Mouse (Mus musculus) spleen, adult 2 months (tissue): ENCODE measurements around the gene Bcl2l11. TPM values are rescaled to one million over a fixed set of nuclear protein-coding genes. Genes with fewer than 3 reads are reported as not detected.
"Not testable (repeated sequence)": the region's sequence is repeated elsewhere in the genome, so short reads cannot be mapped to it uniquely, and the experiment has no call there.

ENCODE experiments used
- DNase-seq, 2 experiments: peaks; one replicate each; pipeline versions ENCODE4 v3.0.0 to v3.0.0-alpha.2; 2012 to 2021; ENCODE audit warnings: low spot score in 2 of 2, low read depth in 1 of 2
- H3K27ac ChIP-seq: fragments of 200-500 bp; 2 replicates; pipeline ENCODE4 v1.5.1; 2012; ENCODE audit warnings: low read length, inconsistent platforms; ENCODE audit not compliant: insufficient read depth
- H3K27me3 ChIP-seq: fragments of 200-500 bp; 2 replicates; pipeline ENCODE4 v1.6.1; 2012; ENCODE audit warnings: mild to moderate bottlenecking, moderate library complexity, low read length, inconsistent platforms; ENCODE audit not compliant: control insufficient read depth, insufficient read depth
- H3K36me3 ChIP-seq: fragments of 200-500 bp; 2 replicates; pipeline ENCODE4 v1.6.1; 2012; ENCODE audit warnings: mild to moderate bottlenecking, low read length, inconsistent platforms; ENCODE audit not compliant: control insufficient read depth, insufficient read depth
- H3K4me1 ChIP-seq: fragments of 200-500 bp; 2 replicates; pipeline ENCODE4 v1.6.1; 2011; ENCODE audit warnings: inconsistent platforms; ENCODE audit not compliant: control insufficient read depth, insufficient read depth, insufficient read length
- H3K4me3 ChIP-seq: fragments of 200-500 bp; 2 replicates; pipeline ENCODE4 v1.5.1; 2011; ENCODE audit warnings: mild to moderate bottlenecking, inconsistent platforms; ENCODE audit not compliant: insufficient read depth, insufficient read length; ENCODE audit errors: extremely low read depth
- CTCF ChIP-seq: fragments of 200-500 bp; IDR thresholded peaks from 2 replicates; pipeline ENCODE4 v1.5.1; 2011; ENCODE audit warnings: mild to moderate bottlenecking, inconsistent platforms; ENCODE audit not compliant: insufficient read depth, insufficient read length, insufficient replicate concordance; ENCODE audit errors: extremely low read depth
- POLR2A ChIP-seq: fragments of 200-500 bp; IDR thresholded peaks from 2 replicates; pipeline ENCODE4 v1.6.1; 2011; ENCODE audit warnings: low read depth, low read length, inconsistent platforms
- WGBS: fragments of 180-500 bp; shearing (Covaris S2); methylation state at CpG from one replicate; pipeline ENCODE4 v1.1.7; 2018; 5-methylcytosine and 5-hydroxymethylcytosine counted together
- polyA plus RNA-seq: library from polyadenylated mRNA; depleted of rRNA; stranded (reverse); fragments of >200 nt; gene quantifications from 2 replicates; pipeline ENCODE4 v1.2.3, GENCODE M21; 2012

Gene Bcl2l11
- polyA plus RNA-seq, 1 experiment = 21.6 TPM

- peak overlapping the region; percentile 24 for H3K27ac ChIP-seq
- no peaks in the 10 kb centered on the region for H3K27me3 ChIP-seq
- H3K4me1 ChIP-seq = peaks cover 31% of the 10 kb centered on the region
- TF ChIP-seq CTCF = no peak
- no peak for TF ChIP-seq POLR2A
- no peak overlapping the region for H3K4me3 ChIP-seq
- peak in 1 of 2 experiments; percentile 68 for DNase-seq
- 21% methylated on average over 5 of the region's 5 CpGs for WGBS
- no peaks in the 10 kb centered on the region for H3K36me3 ChIP-seq
These were observed 31.6 kb upstream of the Bcl2l11 start for GRCm38 (mm10) chr2:128094196-128094595.

- WGBS = 9% methylated on average over 2 of the region's 2 CpGs
These were observed 31.2 kb upstream of the Bcl2l11 start for GRCm38 (mm10) chr2:128094602-128095001.

GRCm38 (mm10) chr2:128095270-128095669 is 30.6 kb upstream of the Bcl2l11 start:
- Histone ChIP-seq H3K4me1 (peaks cover 31% of the 10 kb centered on the region), H3K36me3 (no peaks in the 10 kb centered on the region), H3K27ac (no peak overlapping the region), H3K27me3 (no peaks in the 10 kb centered on the region), H3K4me3 (no peak overlapping the region)
- no peak for DNase-seq
- TF ChIP-seq CTCF (no peak), POLR2A (no peak)
- 91% methylated on average over 1 of the region's 1 CpGs for WGBS

More at GRCm38 (mm10) chr2:128094602-128095001, 31.2 kb upstream of the Bcl2l11 start:
- no peak for DNase-seq
- H3K4me1 ChIP-seq = peaks cover 31% of the 10 kb centered on the region
- peak overlapping the region; percentile 24; the same call in 1 of the 2 replicates for H3K27ac ChIP-seq
- no peak for TF ChIP-seq CTCF
- no peak for TF ChIP-seq POLR2A
- H3K4me3 ChIP-seq = no peak overlapping the region
- no peaks in the 10 kb centered on the region for H3K36me3 ChIP-seq
- no peaks in the 10 kb centered on the region for H3K27me3 ChIP-seq

GRCm38 (mm10) chr2:128096070-128096469 is 29.8 kb upstream of the Bcl2l11 start:
- no peak for DNase-seq
- H3K4me3 ChIP-seq = no peak overlapping the region
- WGBS = 88% methylated on average over 1 of the region's 1 CpGs
- no peaks in the 10 kb centered on the region for H3K36me3 ChIP-seq
- H3K27ac ChIP-seq = no peak overlapping the region
- H3K27me3 ChIP-seq = no peaks in the 10 kb centered on the region
- TF ChIP-seq POLR2A (no peak), CTCF (no peak)
- H3K4me1 ChIP-seq = peaks cover 31% of the 10 kb centered on the region

GRCm38 (mm10) chr2:128098118-128098517 is 27.7 kb upstream of the Bcl2l11 start:
- not testable (repeated sequence) for H3K27ac ChIP-seq, H3K4me3 ChIP-seq, H3K36me3 ChIP-seq, DNase-seq, H3K27me3 ChIP-seq
- 53% methylated on average over 5 of the region's 5 CpGs for WGBS
- H3K4me1 ChIP-seq = peaks cover 13% of the 10 kb centered on the region

- no peaks in the 10 kb centered on the region for H3K27me3 ChIP-seq
- H3K27ac ChIP-seq = no peak overlapping the region
- H3K36me3 ChIP-seq = no peaks in the 10 kb centered on the region
- H3K4me3 ChIP-seq = no peak overlapping the region
- no peaks in the 10 kb centered on the region; the same call in 1 of the 2 replicates for H3K4me1 ChIP-seq
- no peak for TF ChIP-seq CTCF
- 86% methylated on average over 9 of the region's 9 CpGs for WGBS
- no peak for DNase-seq
These were observed 23.8 kb upstream of the Bcl2l11 start for GRCm38 (mm10) chr2:128102086-128102485.

- no peak overlapping the region for H3K4me3 ChIP-seq
- H3K27ac ChIP-seq = no peak overlapping the region
- no peaks in the 10 kb centered on the region for H3K36me3 ChIP-seq
- DNase-seq = no peak
- TF ChIP-seq CTCF (no peak), POLR2A (no peak)
- H3K27me3 ChIP-seq = no peaks in the 10 kb centered on the region
- 89% methylated on average over 5 of the region's 5 CpGs for WGBS
- no peaks in the 10 kb centered on the region; the same call in 1 of the 2 replicates for H3K4me1 ChIP-seq
These were observed 21.0 kb upstream of the Bcl2l11 start for GRCm38 (mm10) chr2:128104815-128105214.
